Mouse (Mus musculus) intestine, embryonic 14.5 days (tissue): Measurements from ENCODE around the gene Tor2a. TPM values are rescaled to one million over a fixed set of nuclear protein-coding genes. Genes with fewer than 3 reads are reported as not detected.

Experiments
- ATAC-seq: fragments of 200-750 bp; cut with Nextera tagmentation; replicated peaks from 2 replicates; pipeline ENCODE4 v1.8.0; 2017; ENCODE audit warnings: low read depth, moderate number of reproducible peaks, moderate TSS enrichment, moderate library complexity; ENCODE audit not compliant: low FRiP score, low TSS enrichment
- DNase-seq: peaks from one replicate; pipeline ENCODE4 v3.0.0-alpha.2; 2018; ENCODE audit warnings: low spot score
- H3K27ac ChIP-seq: fragments of 300-500 bp; sonication (generic); 2 replicates; pipeline ENCODE4 v1.5.1; 2014; ENCODE audit warnings: low read depth, mild to moderate bottlenecking, control low read depth
- H3K27me3 ChIP-seq: fragments of 300-500 bp; sonication (generic); replicated peaks from 2 replicates; pipeline ENCODE4 v1.6.1; 2014; ENCODE audit warnings: low read length, control low read depth; ENCODE audit not compliant: control insufficient read depth, insufficient read depth
- H3K36me3 ChIP-seq: fragments of 300-500 bp; sonication (generic); 2 replicates; pipeline ENCODE4 v1.6.1; 2014; ENCODE audit warnings: low read length, control low read depth; ENCODE audit not compliant: control insufficient read depth, insufficient read depth
- H3K4me1 ChIP-seq: fragments of 300-500 bp; sonication (generic); replicated peaks from 2 replicates; pipeline ENCODE4 v1.6.1; 2014; ENCODE audit warnings: low read length, control low read depth, mixed read lengths; ENCODE audit not compliant: control insufficient read depth, insufficient read depth
- H3K4me2 ChIP-seq: fragments of 300-500 bp; sonication (generic); 2 replicates; pipeline ENCODE4 v1.6.1; 2014; ENCODE audit warnings: low read length
- H3K4me3 ChIP-seq: fragments of 300-500 bp; sonication (generic); 2 replicates; pipeline ENCODE4 v1.5.1; 2014; ENCODE audit warnings: low read depth, low read length, control low read depth, mixed read lengths
- H3K9ac ChIP-seq: fragments of 300-500 bp; sonication (generic); 2 replicates; pipeline ENCODE4 v1.6.1; 2014; ENCODE audit warnings: mild to moderate bottlenecking, low read length
- H3K9me3 ChIP-seq: fragments of 300-500 bp; sonication (generic); 2 replicates; pipeline ENCODE4 v1.6.1; 2016; ENCODE audit warnings: low read length, control low read depth; ENCODE audit not compliant: control insufficient read depth
- WGBS: fragments of 180-500 bp; shearing (Covaris S2); extraction: QIAGEN DNeasy Blood & Tissue Kit; methylation state at CpG from one replicate; pipeline ENCODE4 v1.1.7; 2014; 5-methylcytosine and 5-hydroxymethylcytosine counted together
- microRNA counts: library from miRNA; unstranded; fragments of <30 nt; microRNA quantifications from one replicate; lab custom pipeline; 2016
- microRNA-seq: library from miRNA; unstranded; fragments of <30 nt; microRNA quantifications from one replicate; pipeline ENCODE4, GENCODE M21; 2016
- polyA plus RNA-seq: library from polyadenylated mRNA; unstranded; fragments of >200 nt; fragmentation: Nextera tagmentation; extraction: Ambion mirVana; gene quantifications from 2 replicates; pipeline ENCODE4 v1.2.1, GENCODE M21; 2014

The Tor2a gene
- polyA plus RNA-seq, 1 experiment from 2014 or later, result 74.8 TPM

DNA sequence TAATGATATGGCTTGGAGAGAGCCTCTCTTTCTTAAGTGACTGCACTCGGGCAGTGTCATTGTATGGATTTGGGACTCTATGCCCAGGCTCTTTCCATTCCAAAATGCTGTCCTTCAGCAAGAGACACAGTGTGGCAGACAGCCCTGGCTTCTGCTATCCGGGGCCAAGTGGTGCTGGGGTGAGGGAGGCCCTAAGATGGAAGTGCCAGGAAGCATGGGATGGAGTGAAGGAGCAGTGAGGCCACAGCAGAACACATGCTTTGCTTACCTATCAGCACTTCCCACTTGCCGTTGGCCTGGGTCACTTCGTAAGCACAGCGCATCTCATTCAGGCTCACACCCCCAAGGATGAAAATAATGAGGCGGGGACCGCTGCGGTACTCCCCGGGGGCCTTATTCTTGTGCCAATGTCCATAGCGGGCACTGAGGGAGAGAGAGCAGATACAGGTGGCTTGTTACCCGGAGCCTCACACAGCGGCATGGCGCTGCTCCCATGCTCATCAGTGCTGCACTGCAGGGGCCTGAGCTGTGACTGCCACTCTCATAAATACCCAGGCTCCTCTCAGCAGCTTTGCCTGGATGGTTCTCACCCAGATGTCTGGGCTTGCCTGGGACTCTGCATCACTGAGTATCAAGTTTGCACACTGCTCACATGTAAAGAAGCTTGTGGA is 38.8 kb downstream of the Tor2a start:
- WGBS, result 91% methylated on average over 13 of the region's 13 CpGs

DNA sequence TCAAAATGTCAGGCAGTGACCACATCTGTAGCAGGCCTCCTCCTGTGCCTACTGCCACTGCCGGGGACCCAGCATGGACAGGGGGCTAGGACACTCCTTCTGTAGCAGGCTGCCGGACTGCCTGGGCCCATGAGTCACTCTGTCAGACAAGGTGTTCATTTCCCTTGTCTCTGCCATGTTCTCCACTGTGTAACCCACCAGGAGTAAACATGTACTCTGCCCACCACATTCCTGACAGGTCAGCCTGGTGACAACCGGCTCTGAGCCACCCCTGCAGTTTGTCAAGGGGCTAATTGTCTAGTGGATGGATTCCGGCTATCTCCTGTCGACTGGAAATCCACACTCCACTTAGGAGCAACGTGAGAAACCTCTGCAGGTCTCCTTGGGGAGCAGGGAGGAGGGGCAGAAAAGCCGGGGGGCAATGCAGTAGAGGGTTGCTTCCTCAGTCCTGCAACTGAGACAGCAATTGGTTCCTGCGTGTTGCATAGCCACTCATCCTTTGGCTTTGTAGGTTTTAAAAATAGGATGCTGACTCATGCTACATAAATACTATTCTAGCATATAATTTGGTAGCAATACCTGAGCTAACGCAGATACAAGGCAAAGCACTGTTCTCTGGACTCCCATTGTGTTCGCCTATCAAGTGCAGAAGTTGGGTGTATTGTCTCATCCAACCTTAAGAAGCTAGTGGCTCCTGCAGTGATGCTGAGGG is 41.4 kb downstream of the Tor2a start:
- Histone ChIP-seq H3K9ac (no peak overlapping the region), H3K27ac (no peak overlapping the region), H3K4me1 (no peaks in the 10 kb centered on the region), H3K36me3 (peaks cover 61% of the 10 kb centered on the region), H3K27me3 (no peaks in the 10 kb centered on the region), H3K4me3 (no peak overlapping the region), H3K4me2 (no peak overlapping the region), H3K9me3 (no peaks in the 10 kb centered on the region)
- ATAC-seq, result no peak
- WGBS, result 45% methylated on average over 10 of the region's 10 CpGs
- no peak for DNase-seq

More for the DNA sequence above, 38.8 kb downstream of the Tor2a start:
- Histone ChIP-seq H3K4me2 (no peak overlapping the region), H3K36me3 (peaks cover 65% of the 10 kb centered on the region), H3K27ac (no peak overlapping the region), H3K4me1 (no peaks in the 10 kb centered on the region), H3K9me3 (no peaks in the 10 kb centered on the region), H3K4me3 (no peak overlapping the region), H3K27me3 (no peaks in the 10 kb centered on the region), H3K9ac (no peak overlapping the region)
- ATAC-seq (no peak), DNase-seq (no peak)

DNA sequence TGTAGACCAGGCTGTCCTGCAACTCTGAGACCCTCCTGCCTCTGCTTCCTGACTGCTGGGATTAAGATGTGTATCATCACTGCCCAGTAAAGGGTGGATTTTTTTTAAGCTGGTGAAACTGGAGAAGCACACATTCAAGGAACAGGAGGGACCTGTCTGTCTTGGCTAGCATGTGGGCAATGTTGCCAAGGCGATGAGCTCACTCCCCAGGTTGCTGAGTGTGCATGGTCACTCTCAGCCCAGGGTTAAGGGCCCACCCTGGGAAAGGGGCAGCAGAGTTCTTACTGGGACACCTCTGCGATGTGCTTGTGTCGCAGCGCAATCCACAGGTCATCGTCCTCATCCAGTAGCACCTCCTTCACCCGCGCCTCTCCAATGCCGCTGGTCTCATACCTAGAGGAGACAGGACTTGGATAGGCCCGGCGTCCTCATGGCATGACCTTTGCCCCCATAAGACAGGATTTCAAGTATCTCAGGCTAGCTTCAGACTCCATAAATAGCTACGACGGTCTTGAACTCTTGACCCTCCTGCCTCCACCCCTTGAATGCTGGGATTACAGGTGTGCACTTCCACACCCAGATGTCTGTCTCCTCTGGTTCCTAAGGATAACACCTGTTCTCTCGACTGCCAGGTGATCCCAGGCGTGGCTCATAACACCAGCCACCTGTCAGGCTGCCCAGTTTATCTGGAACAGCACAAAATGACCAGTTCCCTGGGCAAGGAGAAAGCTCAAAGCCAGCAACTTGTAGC is 52.0 kb downstream of the Tor2a start:
- whole genome bisulfite sequencing, result 86% methylated on average over 14 of the region's 14 CpGs
- ATAC-seq, result peak; percentile 19; the same call in 1 of the 2 replicates
- no peak for DNase-seq
- Histone ChIP-seq H3K4me1 (no peaks in the 10 kb centered on the region), H3K27ac (no peak overlapping the region), H3K9me3 (no peaks in the 10 kb centered on the region), H3K27me3 (no peaks in the 10 kb centered on the region), H3K4me3 (no peak overlapping the region), H3K4me2 (no peak overlapping the region), H3K36me3 (peaks cover 32% of the 10 kb centered on the region), H3K9ac (no peak overlapping the region)

MicroRNAs encoded within 50 kb of the gene (microRNA counts, 519-probe panel; counts per million panel counts)
- not detected for microRNA mmu-miR-2861 (lab: Ali Mortazavi, UCI)

Small RNAs within 50 kb of the gene (microRNA-seq; reads per million reads assigned to microRNA genes)
- gene Mir2861 (not detected), gene Mir3960 (not detected)

Other genes with a start within 250 kb of the Tor2a start
- gene Fam102a, start 221.9 kb upstream of the Tor2a start, polyA plus RNA-seq, result 10.3 and 11.4 TPM in 2 replicates
- 118 and 121 TPM in 2 replicates for gene Dpm2, start 186.4 kb upstream of the Tor2a start, polyA plus RNA-seq
- 0.62 and 0.89 TPM in 2 replicates for gene Pip5kl1, start 182.4 kb upstream of the Tor2a start, polyA plus RNA-seq
- gene 9430097D07Rik, start 181.6 kb upstream of the Tor2a start, polyA plus RNA-seq, result 0.15 and 0.35 TPM in 2 replicates
- gene St6galnac4, start 170.1 kb upstream of the Tor2a start, polyA plus RNA-seq, result 15.5 and 20.3 TPM in 2 replicates
- 5.7 and 6.9 TPM in 2 replicates for gene St6galnac6, start 157.5 kb upstream of the Tor2a start, polyA plus RNA-seq
- 22.8 and 24.6 TPM in 2 replicates for gene Ak1, start 135.5 kb upstream of the Tor2a start, polyA plus RNA-seq
- gene Eng, start 110.6 kb upstream of the Tor2a start, polyA plus RNA-seq, result 59.5 and 61.4 TPM in 2 replicates
- gene Fpgs, start 53.1 kb upstream of the Tor2a start, polyA plus RNA-seq, result 32.9 and 35.6 TPM in 2 replicates
- 83.8 and 85.2 TPM in 2 replicates for gene Cdk9, start 44.2 kb upstream of the Tor2a start, polyA plus RNA-seq
- gene Sh2d3c, start 36.2 kb upstream of the Tor2a start, polyA plus RNA-seq, result 32.5 and 32.7 TPM in 2 replicates
- 0.38 and 0.75 TPM in 2 replicates for gene 6330409D20Rik, start 16.2 kb upstream of the Tor2a start, polyA plus RNA-seq
- gene Ttc16, start 18.4 kb downstream of the Tor2a start, polyA plus RNA-seq, result 0.13 and 0.20 TPM in 2 replicates
- gene Ptrh1, start 18.6 kb downstream of the Tor2a start, polyA plus RNA-seq, result 4.4 and 5.1 TPM in 2 replicates
- 0.31 and 0.65 TPM in 2 replicates for gene Cfap157, start 27.2 kb downstream of the Tor2a start, polyA plus RNA-seq
- gene Stxbp1, start 90.0 kb downstream of the Tor2a start, polyA plus RNA-seq, result 26.7 and 27.0 TPM in 2 replicates
- 22.3 and 25.2 TPM in 2 replicates for gene Fam129b, start 118.9 kb downstream of the Tor2a start, polyA plus RNA-seq
- 259 and 272 TPM in 2 replicates for gene Rpl12, start 204.3 kb downstream of the Tor2a start, polyA plus RNA-seq
- 7.0 and 7.9 TPM in 2 replicates for gene Lrsam1, start 204.4 kb downstream of the Tor2a start, polyA plus RNA-seq
- 10.3 and 13.6 TPM in 2 replicates for gene Slc2a8, start 224.8 kb downstream of the Tor2a start, polyA plus RNA-seq